Mouse (Mus musculus): ENCODE results near the gene Trim33. TPM values are rescaled to one million over a fixed set of nuclear protein-coding genes. Genes with fewer than 3 reads are reported as not detected.
A peak's percentile ranks its signal among the peaks of the same experiment; 100 is the strongest.

Trim33 gene
- 10 to 100 TPM; 50.1 to 50.2 TPM for total RNA-seq (2021)
- long read RNA-seq, experiment 1, full-length matches to known transcripts: 1 of 7 reads
- long read RNA-seq, experiment 1, partial matches to known transcripts: 2 of 7 reads
- long read RNA-seq, experiment 1, other reads (novel, unspliced or antisense): 4 of 7 reads
- long read RNA-seq, experiment 2, full-length matches to known transcripts: 6 of 10 reads
- long read RNA-seq, experiment 2, partial matches to known transcripts: 4 of 10 reads
- long read RNA-seq, experiment 2, other reads (novel, unspliced or antisense): 0 of 10 reads

GRCm38 (mm10) chr3:103279182-103280149 lies at the start of gene Trim33:
Trim33 (plus strand) TSS chr3:103279293.
- DNase-seq (ENCODE audit: low spot score in 2 of 2): peak; percentile 90 to 91

GRCm38 (mm10) chr3:103232398-103232797 lies 46.7 kb upstream of the Trim33 start:
- DNase-seq (ENCODE audit: low spot score in 2 of 2): no peak

GRCm38 (mm10) chr3:103241524-103241923 lies 37.6 kb upstream of the Trim33 start:
- no peak for DNase-seq (ENCODE audit: low spot score in 2 of 2)

- DNase-seq (ENCODE audit: low spot score in 2 of 2): no peak
Observed at GRCm38 (mm10) chr3:103242156-103242555, 36.9 kb upstream of the Trim33 start.

GRCm38 (mm10) chr3:103243491-103243890 lies 35.6 kb upstream of the Trim33 start:
- no peak for DNase-seq (ENCODE audit: low spot score in 2 of 2)

- DNase-seq (ENCODE audit: low spot score in 2 of 2): no peak
Observed at GRCm38 (mm10) chr3:103246627-103247260, 32.3 kb upstream of the Trim33 start.

- no peak for DNase-seq (ENCODE audit: low spot score in 2 of 2)
Observed at GRCm38 (mm10) chr3:103256089-103256819, 22.8 kb upstream of the Trim33 start.

GRCm38 (mm10) chr3:103262802-103263417 lies 16.2 kb upstream of the Trim33 start:
- DNase-seq (ENCODE audit: low spot score in 2 of 2): no peak

- peak; percentile 30 to 35 for DNase-seq (ENCODE audit: low spot score in 2 of 2)
Observed at GRCm38 (mm10) chr3:103278561-103279181, 422 bp upstream of the Trim33 start.

- peak; percentile 46 to 66 for DNase-seq (ENCODE audit: low spot score in 2 of 2)
Observed at GRCm38 (mm10) chr3:103280241-103280761, 1.2 kb downstream of the Trim33 start.

GRCm38 (mm10) chr3:103280875-103281274 lies 1.8 kb downstream of the Trim33 start:
- no peak for DNase-seq (ENCODE audit: low spot score in 2 of 2)

- DNase-seq (ENCODE audit: low spot score in 2 of 2): no peak
Observed at GRCm38 (mm10) chr3:103288761-103289160, 9.7 kb downstream of the Trim33 start.

- DNase-seq (ENCODE audit: low spot score in 2 of 2): no peak
Observed at GRCm38 (mm10) chr3:103291087-103291486, 12.0 kb downstream of the Trim33 start.

- no peak for DNase-seq (ENCODE audit: low spot score in 2 of 2)
Observed at GRCm38 (mm10) chr3:103305411-103305982, 26.4 kb downstream of the Trim33 start.

GRCm38 (mm10) chr3:103309252-103309651 lies 30.2 kb downstream of the Trim33 start:
- DNase-seq (ENCODE audit: low spot score in 2 of 2): no peak

- DNase-seq (ENCODE audit: low spot score in 2 of 2): no peak
Observed at GRCm38 (mm10) chr3:103309750-103310149, 30.7 kb downstream of the Trim33 start.

GRCm38 (mm10) chr3:103314291-103314690 lies 35.2 kb downstream of the Trim33 start:
- no peak for DNase-seq (ENCODE audit: low spot score in 2 of 2)

GRCm38 (mm10) chr3:103335371-103335770 lies 56.3 kb downstream of the Trim33 start:
- no peak for DNase-seq (ENCODE audit: low spot score in 2 of 2)

- DNase-seq (ENCODE audit: low spot score in 2 of 2): no peak
Observed at GRCm38 (mm10) chr3:103346658-103347057, 67.6 kb downstream of the Trim33 start.

Data from layer of hippocampus, postnatal 14 days (tissue).